Mouse (Mus musculus) forebrain, embryonic 10.5 days (tissue): ENCODE data around the gene Zc3h12d. TPM values are rescaled to one million over a fixed set of nuclear protein-coding genes. Genes with fewer than 3 reads are reported as not detected.

ENCODE experiments used
- DNase-seq: peaks from one replicate; pipeline ENCODE4 v3.0.0-alpha.2; 2017; ENCODE audit warnings: low spot score; ENCODE audit errors: extremely low spot score
- H3K27ac ChIP-seq: fragments of 300-500 bp; sonication (generic); 2 replicates; pipeline ENCODE4 v1.5.1; 2016; ENCODE audit warnings: mild to moderate bottlenecking
- H3K27me3 ChIP-seq: fragments of 300-500 bp; sonication (generic); 2 replicates; pipeline ENCODE4 v1.6.1; 2016; ENCODE audit warnings: mild to moderate bottlenecking; ENCODE audit not compliant: poor library complexity, severe bottlenecking
- H3K36me3 ChIP-seq: fragments of 300-500 bp; sonication (generic); replicated peaks from 2 replicates; pipeline ENCODE4 v1.6.1; 2016; ENCODE audit warnings: mild to moderate bottlenecking, moderate library complexity
- H3K4me1 ChIP-seq: fragments of 300-500 bp; sonication (generic); 2 replicates; pipeline ENCODE4 v1.6.1; 2016
- H3K4me3 ChIP-seq: fragments of 300-500 bp; sonication (generic); 2 replicates; pipeline ENCODE4 v1.5.1; 2016; ENCODE audit warnings: mild to moderate bottlenecking, moderate library complexity
- H3K9me3 ChIP-seq: fragments of 300-500 bp; sonication (generic); 2 replicates; pipeline ENCODE4 v1.6.1; 2016; ENCODE audit warnings: mild to moderate bottlenecking, moderate library complexity
- WGBS: fragments of 180-500 bp; shearing (Covaris S2); methylation state at CpG from one replicate; pipeline ENCODE4 v1.1.7; 2016; 5-methylcytosine and 5-hydroxymethylcytosine counted together
- polyA plus RNA-seq: library from polyadenylated mRNA; unstranded; fragments of >200 nt; fragmentation: Nextera tagmentation; extraction: Ambion mirVana; gene quantifications from 2 replicates; pipeline ENCODE4 v1.2.1, GENCODE M21; 2016

Zc3h12d gene
- polyA plus RNA-seq, 1 experiment from 2014 or later: 0.11 TPM

GRCm38 (mm10) chr10:7841571-7842080, 9.4 kb downstream of the Zc3h12d start:
- H3K27me3 ChIP-seq: no peaks in the 10 kb centered on the region
- no peak overlapping the region for H3K4me3 ChIP-seq
- H3K27ac ChIP-seq: no peak overlapping the region
- DNase-seq: no peak
- 78% methylated on average over 14 of the region's 14 CpGs for WGBS
- H3K36me3 ChIP-seq: no peaks in the 10 kb centered on the region
- no peaks in the 10 kb centered on the region for H3K9me3 ChIP-seq
- no peaks in the 10 kb centered on the region for H3K4me1 ChIP-seq

GRCm38 (mm10) chr10:7843181-7843580, 10.9 kb downstream of the Zc3h12d start:
- no peak overlapping the region for H3K4me3 ChIP-seq
- H3K27me3 ChIP-seq: no peaks in the 10 kb centered on the region
- no peaks in the 10 kb centered on the region for H3K4me1 ChIP-seq
- H3K27ac ChIP-seq: no peak overlapping the region
- 91% methylated on average over 4 of the region's 4 CpGs for WGBS
- no peak for DNase-seq
- H3K9me3 ChIP-seq: no peaks in the 10 kb centered on the region
- H3K36me3 ChIP-seq: no peaks in the 10 kb centered on the region

GRCm38 (mm10) chr10:7844161-7844560, 11.9 kb downstream of the Zc3h12d start:
- Histone ChIP-seq H3K4me3 (no peak overlapping the region), H3K27me3 (no peaks in the 10 kb centered on the region), H3K9me3 (no peaks in the 10 kb centered on the region), H3K27ac (no peak overlapping the region), H3K36me3 (no peaks in the 10 kb centered on the region), H3K4me1 (no peaks in the 10 kb centered on the region)
- whole genome bisulfite sequencing: 86% methylated on average over 4 of the region's 4 CpGs
- no peak for DNase-seq

GRCm38 (mm10) chr10:7845136-7845535, 12.9 kb downstream of the Zc3h12d start:
- Histone ChIP-seq H3K27ac (no peak overlapping the region), H3K36me3 (no peaks in the 10 kb centered on the region), H3K4me3 (no peak overlapping the region), H3K4me1 (no peaks in the 10 kb centered on the region), H3K9me3 (no peaks in the 10 kb centered on the region), H3K27me3 (no peaks in the 10 kb centered on the region)
- WGBS: 87% methylated on average over 8 of the region's 8 CpGs
- no peak for DNase-seq

- WGBS: 92% methylated on average over 4 of the region's 4 CpGs
- no peaks in the 10 kb centered on the region for H3K9me3 ChIP-seq
- no peak overlapping the region for H3K4me3 ChIP-seq
- no peak overlapping the region for H3K27ac ChIP-seq
- no peak for DNase-seq
- no peaks in the 10 kb centered on the region for H3K36me3 ChIP-seq
- H3K4me1 ChIP-seq: no peaks in the 10 kb centered on the region
- H3K27me3 ChIP-seq: no peaks in the 10 kb centered on the region
These were observed 13.7 kb downstream of the Zc3h12d start for GRCm38 (mm10) chr10:7845991-7846390.

- WGBS: 91% methylated on average over 2 of the region's 2 CpGs
- no peak for DNase-seq
- Histone ChIP-seq H3K27me3 (no peaks in the 10 kb centered on the region), H3K36me3 (no peaks in the 10 kb centered on the region), H3K9me3 (no peaks in the 10 kb centered on the region), H3K4me3 (no peak overlapping the region), H3K4me1 (no peaks in the 10 kb centered on the region), H3K27ac (no peak overlapping the region)
These were observed 14.9 kb downstream of the Zc3h12d start for GRCm38 (mm10) chr10:7847166-7847605.

GRCm38 (mm10) chr10:7851891-7852290, 19.6 kb downstream of the Zc3h12d start:
- no peak for DNase-seq
- Histone ChIP-seq H3K4me1 (no peaks in the 10 kb centered on the region), H3K27me3 (no peaks in the 10 kb centered on the region), H3K9me3 (no peaks in the 10 kb centered on the region), H3K4me3 (no peak overlapping the region), H3K27ac (no peak overlapping the region), H3K36me3 (no peaks in the 10 kb centered on the region)
- 73% methylated on average over 3 of the region's 3 CpGs for WGBS

GRCm38 (mm10) chr10:7860494-7860893, 28.2 kb downstream of the Zc3h12d start:
- H3K4me3 ChIP-seq: no peak overlapping the region
- peaks cover 3% of the 10 kb centered on the region; the same call in 1 of the 2 replicates for H3K9me3 ChIP-seq
- no peak for DNase-seq
- H3K36me3 ChIP-seq: no peaks in the 10 kb centered on the region
- WGBS: 90% methylated on average over 7 of the region's 7 CpGs
- no peaks in the 10 kb centered on the region for H3K27me3 ChIP-seq
- no peaks in the 10 kb centered on the region for H3K4me1 ChIP-seq
- no peak overlapping the region for H3K27ac ChIP-seq

- Histone ChIP-seq H3K27me3 (peaks cover 4% of the 10 kb centered on the region), H3K4me1 (no peaks in the 10 kb centered on the region), H3K9me3 (peaks cover 3% of the 10 kb centered on the region; the same call in 1 of the 2 replicates), H3K36me3 (no peaks in the 10 kb centered on the region), H3K4me3 (no peak overlapping the region), H3K27ac (no peak overlapping the region)
- WGBS: 88% methylated on average over 14 of the region's 14 CpGs
- DNase-seq: no peak
These were observed 29.1 kb downstream of the Zc3h12d start for GRCm38 (mm10) chr10:7861259-7861936.

- Histone ChIP-seq H3K27ac (no peak overlapping the region), H3K36me3 (no peaks in the 10 kb centered on the region), H3K27me3 (peaks cover 11% of the 10 kb centered on the region), H3K4me1 (peaks cover 3% of the 10 kb centered on the region), H3K9me3 (peaks cover 3% of the 10 kb centered on the region; the same call in 1 of the 2 replicates), H3K4me3 (no peak overlapping the region)
- no peak for DNase-seq
- 94% methylated on average over 25 of the region's 25 CpGs for WGBS
These were observed 29.8 kb downstream of the Zc3h12d start for GRCm38 (mm10) chr10:7861937-7862657.

- H3K4me3 ChIP-seq: no peak overlapping the region
- H3K9me3 ChIP-seq: peaks cover 3% of the 10 kb centered on the region; the same call in 1 of the 2 replicates
- H3K4me1 ChIP-seq: peaks cover 11% of the 10 kb centered on the region
- WGBS: 93% methylated on average over 6 of the region's 6 CpGs
- peaks cover 24% of the 10 kb centered on the region for H3K27me3 ChIP-seq
- DNase-seq: no peak
- no peak overlapping the region for H3K27ac ChIP-seq
- H3K36me3 ChIP-seq: no peaks in the 10 kb centered on the region
These were observed 31.1 kb downstream of the Zc3h12d start for GRCm38 (mm10) chr10:7863411-7863810.

GRCm38 (mm10) chr10:7864184-7864583, 31.9 kb downstream of the Zc3h12d start:
- no peak for DNase-seq
- peaks cover 13% of the 10 kb centered on the region for H3K4me1 ChIP-seq
- no peak overlapping the region for H3K4me3 ChIP-seq
- 84% methylated on average over 6 of the region's 6 CpGs for WGBS
- peaks cover 3% of the 10 kb centered on the region; the same call in 1 of the 2 replicates for H3K9me3 ChIP-seq
- H3K36me3 ChIP-seq: no peaks in the 10 kb centered on the region
- peaks cover 32% of the 10 kb centered on the region for H3K27me3 ChIP-seq
- H3K27ac ChIP-seq: no peak overlapping the region

- Histone ChIP-seq H3K4me1 (peaks cover 19% of the 10 kb centered on the region), H3K4me3 (no peak overlapping the region), H3K36me3 (no peaks in the 10 kb centered on the region), H3K9me3 (peaks cover 3% of the 10 kb centered on the region; the same call in 1 of the 2 replicates), H3K27ac (no peak overlapping the region), H3K27me3 (peaks cover 33% of the 10 kb centered on the region)
- WGBS: 86% methylated on average over 3 of the region's 3 CpGs
- no peak for DNase-seq
These were observed 32.5 kb downstream of the Zc3h12d start for GRCm38 (mm10) chr10:7864806-7865205.
